Mouse (Mus musculus) ES-E14 (cell line): ENCODE results near the gene Kif26b. TPM values are rescaled to one million over a fixed set of nuclear protein-coding genes. Genes with fewer than 3 reads are reported as not detected.

Source experiments
- DNase-seq: peaks from one replicate; pipeline ENCODE4 v3.0.0-alpha.2; 2013; ENCODE audit warnings: low read depth, low spot score
- H3K27ac ChIP-seq: 2 replicates; pipeline ENCODE4 v1.5.1; 2012; ENCODE audit warnings: low read depth, mild to moderate bottlenecking, low read length, moderate library complexity, mixed read lengths; ENCODE audit not compliant: poor library complexity, insufficient read depth, severe bottlenecking
- H3K36me3 ChIP-seq: 2 replicates; pipeline ENCODE4 v1.6.1; 2012; ENCODE audit warnings: mild to moderate bottlenecking, low read length, moderate library complexity, mixed read lengths; ENCODE audit not compliant: control insufficient read depth, poor library complexity, insufficient read depth, severe bottlenecking
- H3K4me1 ChIP-seq, 2 experiments: fragments of 150-350 bp in 1 of 2; sonication (generic) in 1 of 2; 2 replicates each; pipeline ENCODE4 v1.6.1; 2012; ENCODE audit warnings: low read length in 2 of 2, mild to moderate bottlenecking in 1 of 2, mixed read lengths in 1 of 2; ENCODE audit not compliant: control insufficient read depth in 2 of 2, insufficient read depth in 2 of 2, poor library complexity in 1 of 2
- H3K4me3 ChIP-seq, 2 experiments: fragments of 150-350 bp in 1 of 2; sonication (generic) in 1 of 2; 2 replicates each; pipeline ENCODE4 v1.5.1; 2012; ENCODE audit warnings: low read length in 2 of 2, low read depth in 1 of 2, mild to moderate bottlenecking in 1 of 2, mixed read lengths in 1 of 2; ENCODE audit not compliant: insufficient read depth in 1 of 2, poor library complexity in 1 of 2, severe bottlenecking in 1 of 2
- H3K9ac ChIP-seq: 2 replicates; pipeline ENCODE4 v1.6.1; 2012; ENCODE audit warnings: low read depth, mild to moderate bottlenecking, low read length, mixed read lengths; ENCODE audit not compliant: poor library complexity, insufficient read depth, severe bottlenecking
- H3K9me3 ChIP-seq: fragments of 150-350 bp; sonication (generic); 2 replicates; pipeline ENCODE4 v1.6.1; 2012; ENCODE audit warnings: low read depth, mild to moderate bottlenecking, low read length; ENCODE audit not compliant: control insufficient read depth, insufficient read depth
- CHD2 ChIP-seq: IDR thresholded peaks from 2 replicates; pipeline ENCODE4 v1.6.1; 2014; ENCODE audit warnings: mild to moderate bottlenecking, low read depth, low read length, inconsistent platforms
- HCFC1 ChIP-seq: IDR thresholded peaks from 2 replicates; pipeline ENCODE4 v1.6.1; 2012; ENCODE audit warnings: low read length, inconsistent platforms, borderline replicate concordance; ENCODE audit not compliant: insufficient read depth
- MAFK ChIP-seq: IDR thresholded peaks from 2 replicates; pipeline ENCODE4 v1.6.1; 2014; ENCODE audit warnings: mild to moderate bottlenecking, low read depth, low read length, inconsistent platforms; ENCODE audit not compliant: insufficient read depth
- ZC3H11A ChIP-seq: IDR thresholded peaks from 2 replicates; pipeline ENCODE4 v1.6.1; 2012; ENCODE audit warnings: low read depth, mild to moderate bottlenecking, inconsistent platforms, low read length, borderline replicate concordance
- ZNF384 ChIP-seq: IDR thresholded peaks from 2 replicates; pipeline ENCODE4 v1.6.1; 2012; ENCODE audit warnings: low read depth, low read length, inconsistent platforms
- in situ Hi-C, 2 experiments: fragments of 600-800 bp; cut with MboI; formaldehyde crosslinking; loops; one replicate each; pipeline ENCODE4 v1.15.1; 2025; ENCODE audit warnings: low sequenced_read_pairs in 2 of 2, inconsistent platforms in 1 of 2; ENCODE audit not compliant: unreplicated experiment in 2 of 2
- total RNA-seq: library from RNA; depleted of rRNA; stranded (reverse); fragments of 300-350 nt; gene quantifications from 2 replicates; pipeline ENCODE4 v1.2.3, GENCODE M21; 2012

Kif26b gene
- total RNA-seq, 1 experiment = 0.94 TPM

- DNase-seq = no peak
- Histone ChIP-seq H3K9me3 (no peaks in the 10 kb centered on the region), H3K4me3 (no peak overlapping the region), H3K36me3 (no peaks in the 10 kb centered on the region), H3K9ac (no peak overlapping the region), H3K27ac (no peak overlapping the region), H3K4me1 (peaks cover 0 to 2% of the 10 kb centered on the region in 2 experiments; a peak in 1 of 4 replicates)
- in situ Hi-C loops = no loop called here
- TF ChIP-seq ZC3H11A (no peak), CHD2 (no peak), MAFK (no peak), HCFC1 (no peak), ZNF384 (no peak)
Observed at GRCm38 (mm10) chr1:178684991-178685680, 156.2 kb downstream of the Kif26b start.

GRCm38 (mm10) chr1:178686881-178687280, 158.0 kb downstream of the Kif26b start:
- Histone ChIP-seq H3K27ac (no peak overlapping the region), H3K4me1 (peaks cover 0 to 2% of the 10 kb centered on the region in 2 experiments; a peak in 1 of 4 replicates), H3K36me3 (no peaks in the 10 kb centered on the region), H3K4me3 (no peak overlapping the region), H3K9me3 (no peaks in the 10 kb centered on the region), H3K9ac (no peak overlapping the region)
- no peak for DNase-seq
- TF ChIP-seq HCFC1 = no peak
- in situ Hi-C loops = no loop called here

- no peak for DNase-seq
Observed at GRCm38 (mm10) chr1:178689512-178689911, 160.6 kb downstream of the Kif26b start.

GRCm38 (mm10) chr1:178691679-178692078, 162.8 kb downstream of the Kif26b start:
- in situ Hi-C loops = no loop called here
- no peak for DNase-seq
- TF ChIP-seq HCFC1 (no peak), CHD2 (no peak), ZNF384 (no peak), MAFK (no peak), ZC3H11A (no peak)
- H3K9me3 ChIP-seq = no peaks in the 10 kb centered on the region
- H3K27ac ChIP-seq = no peak overlapping the region
- no peak overlapping the region for H3K9ac ChIP-seq
- H3K4me3 ChIP-seq = no peak overlapping the region
- no peaks in the 10 kb centered on the region for H3K36me3 ChIP-seq
- H3K4me1 ChIP-seq = peaks cover 0 to 8% of the 10 kb centered on the region in 2 experiments; a peak in 1 of 4 replicates

More at GRCm38 (mm10) chr1:178689512-178689911, 160.6 kb downstream of the Kif26b start:
- H3K4me3 ChIP-seq = no peak overlapping the region
- no peak for TF ChIP-seq ZC3H11A
- TF ChIP-seq ZNF384 = no peak
- no peak for TF ChIP-seq HCFC1
- no peak for TF ChIP-seq CHD2
- TF ChIP-seq MAFK = no peak
- H3K27ac ChIP-seq = no peak overlapping the region
- peaks cover 0 to 8% of the 10 kb centered on the region in 2 experiments; a peak in 1 of 4 replicates for H3K4me1 ChIP-seq
- H3K36me3 ChIP-seq = no peaks in the 10 kb centered on the region
- in situ Hi-C loops = no loop called here
- H3K9ac ChIP-seq = no peak overlapping the region
- H3K9me3 ChIP-seq = no peaks in the 10 kb centered on the region

- Histone ChIP-seq H3K4me3 (no peak overlapping the region), H3K27ac (no peak overlapping the region), H3K9ac (no peak overlapping the region), H3K36me3 (no peaks in the 10 kb centered on the region), H3K4me1 (no peaks in the 10 kb centered on the region), H3K9me3 (no peaks in the 10 kb centered on the region)
- DNase-seq = no peak
- no peak for TF ChIP-seq ZNF384
- TF ChIP-seq HCFC1 = no peak
- TF ChIP-seq MAFK = no peak
- no peak for TF ChIP-seq CHD2
- TF ChIP-seq ZC3H11A = no peak
- in situ Hi-C loops = no loop called here
Observed at GRCm38 (mm10) chr1:178700102-178700501, 171.2 kb downstream of the Kif26b start.
